20 mouse cellular contexts compared by ENCODE assay signal in genomic region chr3:57447889-57448288, GRCm38 (mm10). TPM values are rescaled to one million over a fixed set of nuclear protein-coding genes. Genes with fewer than 3 reads are reported as not detected.
DNase-seq lines count a peak whose midpoint lies in the region; ATAC-seq and TF ChIP-seq lines count a peak whose summit lies in the region.
"Had no signal": no experiment of that assay in that cellular context is flagged by ENCODE, and none has a peak within 500 bp of the region (broad histone marks: within the 10 kb centered on the region; RNA-seq: fewer than 3 reads in every experiment).

No protein-coding gene starts in this region.

- intact Hi-C loops in gastrocnemius, postnatal 14 days (cut with DNase I; ENCODE audit: low total_unique reads): loop anchor here (5.0 kb wide), 1 partner anchor 181 kb away; no protein-coding TSS in a partner anchor

- no peak for ATAC-seq in hindbrain, postnatal 0 days
- ATAC-seq in hindbrain, embryonic 13.5 days (ENCODE audit: low FRiP score): no peak
- ATAC-seq in liver, postnatal 0 days: no peak
- no peak for ATAC-seq in liver, embryonic 12.5 days
- ATAC-seq: activated CD4-positive, CD25-positive, alpha-beta regulatory T cell, adult 4 months had no signal

- no peaks in the 10 kb centered on the region for H3K27me3 ChIP-seq in hindbrain, postnatal 0 days (ENCODE audit: insufficient read depth, low read length)
- no peaks in the 10 kb centered on the region for H3K27me3 ChIP-seq in hindbrain, embryonic 13.5 days
- H3K27me3 ChIP-seq in liver, postnatal 0 days (ENCODE audit: insufficient read depth, low read length): no peaks in the 10 kb centered on the region
- H3K27me3 ChIP-seq in liver, embryonic 12.5 days (replicated peaks): no peaks in the 10 kb centered on the region
- H3K27me3 ChIP-seq: embryonic facial prominence, embryonic 13.5 days; forebrain, embryonic 13.5 days; hindbrain, embryonic 15.5 days; limb, embryonic 12.5 days; midbrain, embryonic 12.5 days had no signal

- 50% methylated on average over 1 of the region's 1 CpGs for WGBS in hindbrain, postnatal 0 days
- 55% methylated on average over 1 of the region's 1 CpGs for WGBS in hindbrain, embryonic 13.5 days
- 14% methylated on average over 1 of the region's 1 CpGs for WGBS in liver, postnatal 0 days (ENCODE audit: insufficient replicate concordance)
- WGBS in liver, embryonic 12.5 days (ENCODE audit: insufficient replicate concordance): 33% methylated on average over 1 of the region's 1 CpGs

- no peaks in the 10 kb centered on the region for H3K9me3 ChIP-seq in hindbrain, postnatal 0 days (ENCODE audit: low read length)
- H3K9me3 ChIP-seq in hindbrain, embryonic 13.5 days: no peaks in the 10 kb centered on the region
- H3K9me3 ChIP-seq in liver, postnatal 0 days (ENCODE audit: low read length): no peaks in the 10 kb centered on the region
- H3K9me3 ChIP-seq in liver, embryonic 12.5 days (replicated peaks): no peaks in the 10 kb centered on the region
- H3K9me3 ChIP-seq: embryonic facial prominence, embryonic 13.5 days; forebrain, embryonic 13.5 days; heart, embryonic 10.5 days; hindbrain, embryonic 15.5 days; limb, embryonic 12.5 days; midbrain, embryonic 12.5 days had no signal

- TF ChIP-seq EP300 in liver, postnatal 0 days (IDR thresholded peaks at IDR 0.05; ENCODE audit: low read depth): no peak

- DNase-seq in cerebellum, postnatal 10 days: peak; percentile 6 to 27
- no peak for DNase-seq in cerebellum, postnatal 25 days
- DNase-seq in hindbrain, postnatal 0 days (ENCODE audit: low spot score): no peak
- DNase-seq in liver, postnatal 0 days: no peak
- DNase-seq in adipocyte (ENCODE audit: low spot score): peak; percentile 16
- no peak for DNase-seq in gastrocnemius, postnatal 14 days

- H3K36me3 ChIP-seq in hindbrain, postnatal 0 days (ENCODE audit: insufficient read depth, low read length): no peaks in the 10 kb centered on the region
- no peaks in the 10 kb centered on the region for H3K36me3 ChIP-seq in hindbrain, embryonic 13.5 days
- no peaks in the 10 kb centered on the region for H3K36me3 ChIP-seq in liver, postnatal 0 days (replicated peaks; ENCODE audit: insufficient read depth, low read length)
- no peaks in the 10 kb centered on the region for H3K36me3 ChIP-seq in liver, embryonic 12.5 days
- H3K36me3 ChIP-seq: embryonic facial prominence, embryonic 13.5 days; heart, embryonic 10.5 days; hindbrain, embryonic 15.5 days; limb, embryonic 12.5 days; midbrain, embryonic 12.5 days had no signal

- H3K27ac ChIP-seq in hindbrain, postnatal 0 days: no peak overlapping the region
- H3K27ac ChIP-seq in hindbrain, embryonic 13.5 days: no peak overlapping the region
- H3K27ac ChIP-seq in liver, postnatal 0 days (ENCODE audit: low read depth): no peak overlapping the region
- H3K27ac ChIP-seq in liver, embryonic 12.5 days: no peak overlapping the region
- H3K27ac ChIP-seq: forebrain, embryonic 13.5 days; heart, embryonic 10.5 days; hindbrain, embryonic 15.5 days; limb, embryonic 12.5 days; macrophage; midbrain, embryonic 12.5 days had no signal

- no peak overlapping the region for H3K4me3 ChIP-seq in hindbrain, postnatal 0 days (ENCODE audit: low read length)
- no peak overlapping the region for H3K4me3 ChIP-seq in hindbrain, embryonic 13.5 days
- H3K4me3 ChIP-seq in liver, postnatal 0 days (ENCODE audit: low read depth, low read length): no peak overlapping the region
- H3K4me3 ChIP-seq in liver, embryonic 12.5 days: no peak overlapping the region
- H3K4me3 ChIP-seq: embryonic facial prominence, embryonic 13.5 days; forebrain, embryonic 13.5 days; heart, embryonic 10.5 days; hindbrain, embryonic 15.5 days; limb, embryonic 12.5 days; midbrain, embryonic 12.5 days had no signal

- H3K4me1 ChIP-seq in hindbrain, postnatal 0 days (ENCODE audit: insufficient read depth, low read length): no peaks in the 10 kb centered on the region
- H3K4me1 ChIP-seq in hindbrain, embryonic 13.5 days (replicated peaks): no peaks in the 10 kb centered on the region
- H3K4me1 ChIP-seq in liver, postnatal 0 days (ENCODE audit: insufficient read depth): no peaks in the 10 kb centered on the region
- no peaks in the 10 kb centered on the region for H3K4me1 ChIP-seq in liver, embryonic 12.5 days
- H3K4me1 ChIP-seq: forebrain, embryonic 13.5 days; heart, embryonic 10.5 days; hindbrain, embryonic 15.5 days; limb, embryonic 12.5 days; midbrain, embryonic 12.5 days had no signal

- H3K4me2 ChIP-seq in hindbrain, postnatal 0 days (ENCODE audit: low read depth, low read length): no peak overlapping the region
- no peak overlapping the region for H3K4me2 ChIP-seq in hindbrain, embryonic 13.5 days
- no peak overlapping the region for H3K4me2 ChIP-seq in liver, postnatal 0 days (ENCODE audit: low read depth, low read length)
- H3K4me2 ChIP-seq in liver, embryonic 12.5 days: no peak overlapping the region
- H3K4me2 ChIP-seq: embryonic facial prominence, embryonic 13.5 days; forebrain, embryonic 13.5 days; hindbrain, embryonic 15.5 days; limb, embryonic 12.5 days; midbrain, embryonic 12.5 days had no signal

- TF ChIP-seq CTCF in hindbrain, postnatal 0 days (IDR thresholded peaks at IDR 0.05; ENCODE audit: low read depth): 0 out of 2 replicates have a peak, but pooled peaks have one; percentile 21
- peak; percentile 25; the same call in 1 of the 2 replicates for TF ChIP-seq CTCF in liver, postnatal 0 days (IDR thresholded peaks at IDR 0.05; ENCODE audit: low read depth)

- H3K9ac ChIP-seq in hindbrain, postnatal 0 days (replicated peaks; ENCODE audit: low read length): no peak overlapping the region
- no peak overlapping the region for H3K9ac ChIP-seq in hindbrain, embryonic 13.5 days
- H3K9ac ChIP-seq in liver, postnatal 0 days (replicated peaks): no peak overlapping the region
- H3K9ac ChIP-seq in liver, embryonic 12.5 days: no peak overlapping the region
- H3K9ac ChIP-seq: embryonic facial prominence, embryonic 13.5 days; forebrain, embryonic 13.5 days; hindbrain, embryonic 15.5 days; limb, embryonic 12.5 days; midbrain, embryonic 12.5 days had no signal

RNA-seq across cellular contexts. Expression of gene Tm4sf4, which starts 22.8 kb away (rescaled TPM):
- 0.43 TPM in 1 of 2 replicates, not detected in the other for total RNA-seq in hindbrain, postnatal 0 days (2014; rRNA removed)
- 0.19 and 0.23 TPM in 2 replicates for polyA plus RNA-seq in hindbrain, postnatal 0 days (2015; fragmentation: Nextera tagmentation; extraction: Ambion mirVana)
- polyA plus RNA-seq in hindbrain, embryonic 13.5 days (2015; fragmentation: Nextera tagmentation; extraction: Ambion mirVana): 0.17 and 0.32 TPM in 2 replicates
- polyA plus RNA-seq in liver, postnatal 0 days (2015; fragmentation: Nextera tagmentation; extraction: Ambion mirVana): 243 and 252 TPM in 2 replicates
- 17.1 and 18.8 TPM in 2 replicates for polyA plus RNA-seq in liver, embryonic 12.5 days (2016; fragmentation: Nextera tagmentation; extraction: Ambion mirVana)
- total RNA-seq in gastrocnemius, postnatal 14 days (2021): not detected
- total RNA-seq: gastrocnemius, postnatal 10 days; layer of hippocampus, adult 18-20 months had no signal
- polyA plus RNA-seq: activated CD4-positive, CD25-positive, alpha-beta regulatory T cell, adult 4 months; cerebellum, adult 2 months; cortical plate, adult 2 months; embryonic facial prominence, embryonic 13.5 days; forebrain, embryonic 13.5 days; macrophage; midbrain, embryonic 12.5 days had no signal

Comparison
In these comparisons a context has a peak if more than half of its experiments do, and no peak if none do; other contexts are left out.
1. DNase-seq: peak in cerebellum, postnatal 10 days (2 of 2) and adipocyte (single experiment); none in cerebellum, postnatal 25 days (0 of 2), hindbrain, postnatal 0 days (single experiment), liver, postnatal 0 days (single experiment) and gastrocnemius, postnatal 14 days (single experiment).
2. RNA of gene Tm4sf4, which starts 22.8 kb away (polyA plus RNA-seq): 243 to 252 TPM in liver, postnatal 0 days and 17.1 to 18.8 TPM in liver, embryonic 12.5 days; 0.17 to 0.32 TPM in hindbrain, embryonic 13.5 days and 0.19 to 0.23 TPM in hindbrain, postnatal 0 days; every median in the first group is over 10 times any median in the second.